Mouse (Mus musculus) MEL (cell line): ENCODE data around the gene Cacng3. TPM values are rescaled to one million over a fixed set of nuclear protein-coding genes. Genes with fewer than 3 reads are reported as not detected.

Experiments used
- DNase-seq: peaks from one replicate; pipeline ENCODE4 v3.0.0; 2011; ENCODE audit warnings: low read depth, low spot score
- H3K27ac ChIP-seq: 2 replicates; pipeline ENCODE4 v1.5.1; 2012; ENCODE audit warnings: low read depth, mild to moderate bottlenecking, control low read depth, low read length, moderate library complexity; ENCODE audit not compliant: control insufficient read depth
- H3K27me3 ChIP-seq, 2 experiments: fragments of 150-350 bp in 1 of 2; sonication (generic) in 1 of 2; 2 replicates each; pipeline ENCODE4 v1.6.1; 2012; ENCODE audit warnings: low read length in 2 of 2, mild to moderate bottlenecking in 2 of 2, improper control_type of control experiment in 1 of 2, moderate library complexity in 1 of 2; ENCODE audit not compliant: insufficient read depth in 2 of 2, control insufficient read depth in 1 of 2
- H3K36me3 ChIP-seq, 2 experiments: 2 replicates each; pipeline ENCODE4 v1.6.1; 2012 to 2014; ENCODE audit warnings: low read length in 2 of 2, improper control_type of control experiment in 1 of 2, inconsistent platforms in 1 of 2, mild to moderate bottlenecking in 1 of 2; ENCODE audit not compliant: insufficient read depth in 2 of 2, control insufficient read depth in 1 of 2
- H3K4me1 ChIP-seq, 2 experiments: fragments of 150-350 bp in 1 of 2; sonication (generic) in 1 of 2; 2 replicates each; pipeline ENCODE4 v1.6.1; 2012; ENCODE audit warnings: low read length in 2 of 2, improper control_type of control experiment in 1 of 2, mild to moderate bottlenecking in 1 of 2; ENCODE audit not compliant: insufficient read depth in 2 of 2, control insufficient read depth in 1 of 2
- H3K4me3 ChIP-seq, 2 experiments: fragments of 150-350 bp in 1 of 2; sonication (generic) in 1 of 2; 2 replicates each; pipeline ENCODE4 v1.5.1; 2012; ENCODE audit warnings: low read depth in 2 of 2, low read length in 2 of 2, mild to moderate bottlenecking in 2 of 2, moderate library complexity in 2 of 2, control low read depth in 1 of 2, improper control_type of control experiment in 1 of 2; ENCODE audit not compliant: control insufficient read depth in 1 of 2, insufficient read depth in 1 of 2
- H3K79me2 ChIP-seq: 2 replicates; pipeline ENCODE4 v1.6.1; 2012; ENCODE audit warnings: mild to moderate bottlenecking, low read length, moderate library complexity; ENCODE audit not compliant: control insufficient read depth, poor library complexity, insufficient read depth
- H3K9ac ChIP-seq: 2 replicates; pipeline ENCODE4 v1.6.1; 2012; ENCODE audit warnings: low read depth, mild to moderate bottlenecking, control low read depth, low read length, moderate library complexity; ENCODE audit not compliant: control insufficient read depth, poor library complexity, severe bottlenecking
- H3K9me3 ChIP-seq: fragments of 150-350 bp; sonication (generic); replicated peaks from 2 replicates; pipeline ENCODE4 v1.6.1; 2012; ENCODE audit warnings: mild to moderate bottlenecking, low read length, improper control_type of control experiment, moderate library complexity; ENCODE audit not compliant: insufficient read depth
- CHD1 ChIP-seq: IDR thresholded peaks from 2 replicates; pipeline ENCODE4 v1.6.1; 2012; ENCODE audit warnings: low read depth, mild to moderate bottlenecking, inconsistent platforms, low read length, improper control_type of control experiment
- CHD2 ChIP-seq: IDR thresholded peaks from 2 replicates; pipeline ENCODE4 v1.6.1; 2011; ENCODE audit warnings: low read length, improper control_type of control experiment
- E2F4 ChIP-seq: IDR thresholded peaks from 2 replicates; pipeline ENCODE4 v1.6.1; 2011; ENCODE audit warnings: low read depth, low read length, improper control_type of control experiment, borderline replicate concordance
- ELF1 ChIP-seq: IDR thresholded peaks from 2 replicates; pipeline ENCODE4 v1.6.1; 2014; ENCODE audit warnings: low read depth, mild to moderate bottlenecking, inconsistent platforms, low read length, improper control_type of control experiment, moderate library complexity
- EP300 ChIP-seq, 2 experiments: IDR thresholded peaks; 2 replicates each; pipeline ENCODE4 v1.6.1; 2011; ENCODE audit warnings: improper control_type of control experiment in 2 of 2, low read length in 2 of 2, low read depth in 1 of 2, mild to moderate bottlenecking in 1 of 2
- GABPA ChIP-seq: IDR thresholded peaks from 2 replicates; pipeline ENCODE4 v1.6.1; 2012; ENCODE audit warnings: low read depth, mild to moderate bottlenecking, inconsistent platforms, low read length, improper control_type of control experiment, moderate library complexity
- GATA1 ChIP-seq: IDR thresholded peaks from 2 replicates; pipeline ENCODE4 v1.6.1; 2011; ENCODE audit warnings: low read depth, low read length, improper control_type of control experiment
- KAT2A ChIP-seq: conservative IDR thresholded peaks from 2 replicates; pipeline ENCODE4 v1.6.1; 2012; ENCODE audit warnings: low read depth, low read length, improper control_type of control experiment, inconsistent platforms
- MAFK ChIP-seq: IDR thresholded peaks from 2 replicates; pipeline ENCODE4 v1.6.1; 2011; ENCODE audit warnings: low read depth, mild to moderate bottlenecking, low read length, improper control_type of control experiment, borderline replicate concordance
- MAX ChIP-seq: IDR thresholded peaks from 2 replicates; pipeline ENCODE4 v1.6.1; 2011; ENCODE audit warnings: low read length, improper control_type of control experiment
- MEF2A ChIP-seq: IDR thresholded peaks from 2 replicates; pipeline ENCODE4 v1.6.1; 2014; ENCODE audit warnings: low read depth, mild to moderate bottlenecking, inconsistent platforms, low read length, improper control_type of control experiment; ENCODE audit not compliant: poor library complexity, insufficient replicate concordance, severe bottlenecking; ENCODE audit errors: extremely low read depth
- MYC ChIP-seq: IDR thresholded peaks from 2 replicates; pipeline ENCODE4 v1.6.1; 2011; ENCODE audit warnings: low read depth, mild to moderate bottlenecking, low read length, improper control_type of control experiment, moderate library complexity
- POLR2AphosphoS5 ChIP-seq: IDR thresholded peaks from 2 replicates; pipeline ENCODE4 v1.6.1; 2012; ENCODE audit warnings: low read depth, borderline replicate concordance, mild to moderate bottlenecking, inconsistent platforms, low read length, moderate library complexity, mixed read lengths
- RAD21 ChIP-seq: IDR thresholded peaks from 2 replicates; pipeline ENCODE4 v1.6.1; 2011; ENCODE audit warnings: mild to moderate bottlenecking, low read depth, low read length, improper control_type of control experiment
- RCOR1 ChIP-seq: IDR thresholded peaks from 2 replicates; pipeline ENCODE4 v1.6.1; 2012; ENCODE audit warnings: low read depth, mild to moderate bottlenecking, inconsistent platforms, low read length, improper control_type of control experiment
- SMC3 ChIP-seq: IDR thresholded peaks from 2 replicates; pipeline ENCODE4 v1.6.1; 2011; ENCODE audit warnings: low read depth, low read length, improper control_type of control experiment
- TBP ChIP-seq: IDR thresholded peaks from 2 replicates; pipeline ENCODE4 v1.8.0; 2011; ENCODE audit warnings: low read depth, low read length, improper control_type of control experiment
- USF2 ChIP-seq, 2 experiments: IDR thresholded peaks; 2 replicates each; pipeline ENCODE4 v1.6.1; 2011 to 2012; ENCODE audit warnings: improper control_type of control experiment in 2 of 2, low read length in 2 of 2, borderline replicate concordance in 1 of 2, inconsistent platforms in 1 of 2, low read depth in 1 of 2, mild to moderate bottlenecking in 1 of 2; ENCODE audit not compliant: insufficient read depth in 1 of 2
- ZC3H11A ChIP-seq: IDR thresholded peaks from 2 replicates; pipeline ENCODE4 v1.6.1; 2012; ENCODE audit warnings: low read depth, mild to moderate bottlenecking, inconsistent platforms, low read length, improper control_type of control experiment
- ZKSCAN1 ChIP-seq: IDR thresholded peaks from 2 replicates; pipeline ENCODE4 v1.6.1; 2012; ENCODE audit warnings: low read depth, mild to moderate bottlenecking, inconsistent platforms, low read length, improper control_type of control experiment, moderate library complexity
- ZNF384 ChIP-seq: IDR thresholded peaks from 2 replicates; pipeline ENCODE4 v1.6.1; 2012; ENCODE audit warnings: low read depth, mild to moderate bottlenecking, inconsistent platforms, low read length, improper control_type of control experiment
- polyA plus RNA-seq, 2 experiments: library from polyadenylated mRNA; stranded (reverse) in 1 of 2; unstranded in 1 of 2; fragments of >175 nt in 1 of 2; fragments of >200 nt in 1 of 2; gene quantifications; 2 replicates each; pipeline versions ENCODE4 v1.2.1 to v1.2.4; 2012; ENCODE audit warnings: low replicate concordance in 2 of 2, low read depth in 1 of 2; ENCODE audit not compliant: insufficient read length in 2 of 2, insufficient read depth in 1 of 2, missing spikeins in 1 of 2
- total RNA-seq: library from RNA; depleted of rRNA; stranded (reverse); fragments of 300-350 nt; gene quantifications from 2 replicates; pipeline ENCODE4 v1.2.3, GENCODE M21; 2012

The Cacng3 gene
- total and polyA plus RNA-seq, 3 experiments: not detected

- H3K4me1 ChIP-seq: no peaks in the 10 kb centered on the region
- no peaks in the 10 kb centered on the region for H3K27me3 ChIP-seq
- H3K36me3 ChIP-seq: no peaks in the 10 kb centered on the region
- no peak overlapping the region for H3K4me3 ChIP-seq
- H3K27ac ChIP-seq: no peak overlapping the region
- H3K9me3 ChIP-seq: no peaks in the 10 kb centered on the region
- TF ChIP-seq ELF1 (no peak), CHD1 (no peak), KAT2A (no peak), MAFK (no peak)
- H3K9ac ChIP-seq: no peak overlapping the region
- no peak for DNase-seq
- H3K79me2 ChIP-seq: no peaks in the 10 kb centered on the region
Observed at GRCm38 (mm10) chr7:122633463-122633862, 36.8 kb upstream of the Cacng3 start.

GRCm38 (mm10) chr7:122643676-122644075 lies 26.6 kb upstream of the Cacng3 start:
- TF ChIP-seq RAD21 (no peak), EP300 (IDR thresholded peaks at IDR 0.05; ENCODE audit: low read depth in 1 of 2, low read length in 2 of 2) (no peak), GATA1 (no peak), RCOR1 (no peak), CHD2 (no peak), ZC3H11A (no peak), MAFK (no peak), E2F4 (no peak), ZNF384 (no peak), TBP (no peak), MYC (no peak), MAX (no peak), GABPA (no peak), SMC3 (no peak), KAT2A (no peak), ZKSCAN1 (no peak), POLR2AphosphoS5 (no peak), USF2 (IDR thresholded peaks at IDR 0.05; ENCODE audit: borderline replicate concordance in 1 of 2, insufficient read depth in 1 of 2, low read depth in 1 of 2, low read length in 2 of 2) (no peak), MEF2A (no peak)
- no peak overlapping the region for H3K27ac ChIP-seq
- H3K36me3 ChIP-seq: no peaks in the 10 kb centered on the region
- H3K9ac ChIP-seq: no peak overlapping the region
- no peaks in the 10 kb centered on the region for H3K9me3 ChIP-seq
- no peaks in the 10 kb centered on the region for H3K27me3 ChIP-seq
- H3K4me3 ChIP-seq: no peak overlapping the region
- no peaks in the 10 kb centered on the region for H3K79me2 ChIP-seq
- no peaks in the 10 kb centered on the region for H3K4me1 ChIP-seq
- DNase-seq: no peak
